Mouse (Mus musculus) lung, postnatal 4 days (tissue): ENCODE data around the gene Nisch.

Experiments used
- DNase-seq, 2 experiments: peaks; one replicate each; pipeline ENCODE4 v3.0.0; 2021

Nisch gene

DNA sequence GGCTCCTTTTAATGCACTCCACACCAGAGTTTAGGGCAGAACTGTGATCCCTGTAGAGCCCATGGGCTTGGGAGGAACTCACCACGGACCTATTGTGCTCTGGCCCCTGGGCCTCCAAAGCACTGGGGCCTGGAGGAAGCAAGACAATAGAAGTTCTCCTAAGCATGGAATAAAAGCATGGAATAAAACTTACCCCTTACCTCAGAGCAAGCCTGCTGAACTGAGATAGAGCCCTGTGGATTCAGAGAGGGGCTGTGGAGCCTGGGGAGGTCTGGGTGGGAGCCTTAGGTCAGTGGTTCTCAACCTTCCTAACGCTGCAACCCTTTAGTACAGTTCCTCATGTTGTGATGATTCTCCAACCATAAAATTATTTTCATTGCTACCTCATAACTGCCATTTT, at the start of gene Nisch:
TSS of gene Nisch (minus strand) at position 101 of the 400 bp plus-strand sequence.
- no peak for DNase-seq

DNA sequence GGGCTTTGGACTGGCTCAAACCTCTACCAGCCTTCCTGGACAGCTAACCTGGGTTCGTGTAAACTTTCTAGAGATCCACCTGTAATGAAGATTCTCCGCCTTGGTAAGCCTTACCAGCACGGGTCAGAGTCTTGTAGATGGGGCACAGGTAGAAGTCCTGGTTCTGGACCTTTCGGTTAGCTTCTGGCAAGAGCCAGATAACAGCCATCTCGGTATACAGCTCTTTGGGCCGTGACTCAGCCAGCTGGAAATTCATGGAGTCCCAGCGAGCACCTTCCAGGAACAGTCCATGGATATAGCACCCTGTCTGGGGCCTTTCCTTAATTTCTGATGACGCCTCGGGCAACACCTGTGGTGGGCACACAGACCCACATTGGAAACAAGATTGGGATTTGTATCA, 44.2 kb upstream of the Nisch start:
- DNase-seq: no peak

DNA sequence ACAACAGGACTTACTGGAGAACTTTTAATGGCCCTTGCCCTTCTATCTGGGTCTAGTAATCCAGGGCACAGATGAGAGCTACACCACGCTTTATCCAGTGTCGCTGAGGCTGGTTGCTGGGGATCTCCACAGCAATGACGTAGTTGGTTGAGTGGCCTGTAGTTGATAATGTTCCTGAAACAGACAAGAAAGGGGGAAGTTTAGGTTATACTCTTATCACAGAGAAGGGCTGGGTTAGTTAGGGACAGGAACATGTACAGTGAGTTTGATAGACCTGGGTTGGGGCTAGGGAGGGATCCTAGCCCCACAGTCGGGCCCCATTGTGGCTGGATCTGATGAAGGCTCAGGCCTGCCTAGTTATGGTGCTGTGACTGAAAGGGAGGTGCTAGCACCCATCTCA, 43.6 kb upstream of the Nisch start:
- no peak for DNase-seq

DNA sequence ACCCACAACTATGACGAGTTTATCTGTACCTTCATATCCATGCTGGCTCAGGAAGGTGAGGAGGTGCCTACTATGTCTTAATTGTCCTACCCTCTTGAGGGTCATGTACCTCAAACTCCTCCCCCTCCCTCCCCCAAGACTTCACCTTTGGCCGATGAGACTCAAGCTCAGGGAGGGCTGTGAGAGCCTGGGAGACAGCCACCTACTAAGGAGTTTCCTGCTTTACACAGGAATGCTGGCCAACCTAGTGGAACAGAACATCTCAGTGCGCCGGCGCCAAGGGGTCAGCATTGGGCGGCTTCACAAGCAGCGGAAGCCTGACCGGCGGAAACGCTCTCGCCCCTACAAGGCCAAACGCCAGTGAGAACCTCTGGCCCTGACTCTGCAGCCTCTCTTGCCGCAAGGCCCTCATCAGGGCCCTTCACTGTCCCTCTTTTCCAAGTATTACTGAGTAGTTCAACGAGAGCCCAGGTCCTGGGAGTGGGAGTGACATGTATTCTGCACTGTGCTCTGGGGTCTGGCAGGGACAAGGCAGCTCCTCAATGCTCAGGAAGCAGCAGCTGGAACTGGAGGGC, 41.8 kb upstream of the Nisch start:
- DNase-seq: no peak

DNA sequence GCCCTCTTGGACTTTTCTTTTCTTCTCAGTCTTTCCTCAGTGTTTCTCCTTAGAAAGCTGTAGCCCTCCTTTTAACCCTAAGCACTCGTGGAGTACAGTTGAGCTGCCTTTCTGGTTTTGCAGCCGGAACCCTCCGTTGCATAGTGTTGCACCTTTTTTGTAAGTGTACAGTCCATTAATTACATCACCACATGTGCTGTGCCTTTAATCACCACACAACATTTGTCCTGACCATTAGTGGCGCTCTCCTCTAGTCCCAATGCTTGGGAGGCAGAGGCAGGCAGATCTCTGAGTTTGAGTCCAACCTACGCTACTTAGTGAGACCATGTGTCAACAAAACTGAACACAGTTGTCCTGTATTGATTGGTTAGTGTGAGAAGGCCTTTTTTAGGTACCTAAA, 35.3 kb upstream of the Nisch start:
- DNase-seq: peak in 1 of 2 experiments; percentile 8

DNA sequence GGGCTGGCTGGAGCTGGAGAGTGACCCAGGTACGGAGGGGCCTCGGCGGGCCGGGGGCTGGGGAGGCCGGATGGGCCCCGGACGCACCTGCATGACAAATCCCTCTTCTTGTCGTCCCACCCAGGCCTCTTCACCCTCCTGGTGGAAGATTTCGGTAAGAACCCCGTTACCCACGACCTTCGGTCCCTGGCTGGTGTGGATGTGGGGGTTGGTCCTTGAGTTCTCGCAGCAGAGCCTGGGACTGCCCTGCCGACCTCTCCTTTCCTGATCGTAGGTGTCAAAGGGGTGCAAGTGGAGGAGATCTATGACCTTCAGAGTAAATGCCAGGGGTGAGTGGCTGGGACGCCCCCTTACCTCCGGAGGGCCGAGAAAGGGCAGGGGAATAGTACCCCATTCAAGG, 34.9 kb upstream of the Nisch start:
- DNase-seq: no peak

DNA sequence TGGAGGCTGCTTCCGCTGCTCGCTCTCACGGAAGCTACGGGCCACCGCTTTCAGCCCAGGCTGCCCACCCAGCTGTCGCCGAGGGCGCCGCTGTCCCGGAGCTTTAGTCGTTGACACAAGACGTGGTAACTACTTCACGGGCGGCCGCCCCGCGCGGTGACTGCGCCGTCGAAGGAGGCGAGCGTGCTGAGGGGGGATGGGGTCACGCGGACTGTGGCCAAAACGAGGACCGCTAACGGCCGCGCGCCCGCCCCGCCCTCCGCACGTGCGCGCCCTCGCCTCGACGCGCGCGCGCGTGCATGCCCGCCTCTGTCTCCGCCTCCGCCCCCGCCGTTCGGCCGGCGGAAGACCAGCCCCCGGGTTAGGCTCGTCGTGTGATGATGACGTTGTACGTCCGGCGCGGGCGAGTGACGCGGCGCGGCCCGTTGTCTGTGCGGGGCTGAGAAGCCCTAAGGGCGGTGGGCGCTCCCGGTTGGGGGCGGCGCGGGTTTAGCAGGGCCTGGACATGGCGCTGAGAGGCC, 34.4 kb upstream of the Nisch start, which contains the start of the genes Phf7 and Bap1:
TSS of gene Phf7 (minus strand) at position 234 of the 521 bp plus-strand sequence.
TSS of gene Bap1 (plus strand) at position 367 of the 521 bp plus-strand sequence.
- peak; percentile 97 for DNase-seq

DNA sequence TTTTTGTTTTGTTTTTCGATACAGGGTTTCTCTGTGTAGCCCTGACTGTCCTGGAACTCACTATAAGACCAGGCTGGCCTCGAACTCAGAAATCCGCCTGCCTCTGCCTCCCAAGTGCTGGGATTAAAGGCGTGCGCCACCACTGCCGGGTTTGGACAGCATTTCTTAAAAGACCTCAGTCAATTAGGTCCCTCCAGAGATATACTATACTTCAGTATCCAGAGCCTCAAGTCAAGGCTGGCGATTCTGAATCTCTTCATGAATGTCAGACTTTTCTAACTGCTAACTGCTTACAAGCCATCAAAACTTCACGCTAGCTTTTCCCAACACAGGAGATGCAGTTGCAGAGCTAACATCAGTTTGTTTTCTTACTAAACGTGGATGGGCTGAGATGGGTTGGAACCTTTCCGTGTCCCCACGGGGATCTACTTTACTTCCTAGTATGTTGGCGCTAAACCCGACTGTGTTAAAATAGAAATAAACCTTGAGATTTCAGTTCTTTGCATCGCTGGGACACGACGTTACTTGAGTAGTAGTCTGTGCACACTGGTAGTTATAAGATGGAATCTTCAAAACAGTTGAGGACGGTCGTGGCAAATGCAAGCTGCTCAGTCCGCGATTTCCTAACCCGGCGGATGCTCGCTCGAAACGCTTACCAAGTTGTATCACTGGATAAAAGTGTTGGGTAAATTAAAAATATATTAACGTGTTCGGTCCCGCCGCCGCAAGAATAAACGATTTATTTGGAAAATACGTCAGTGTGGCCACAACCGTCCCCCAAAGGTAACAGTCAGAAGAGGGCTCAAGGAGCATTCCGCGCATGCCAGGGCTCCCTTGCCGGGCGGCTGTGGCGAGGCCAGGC, 33.7 kb upstream of the Nisch start:
- peak in 1 of 2 experiments; percentile 13 for DNase-seq

DNA sequence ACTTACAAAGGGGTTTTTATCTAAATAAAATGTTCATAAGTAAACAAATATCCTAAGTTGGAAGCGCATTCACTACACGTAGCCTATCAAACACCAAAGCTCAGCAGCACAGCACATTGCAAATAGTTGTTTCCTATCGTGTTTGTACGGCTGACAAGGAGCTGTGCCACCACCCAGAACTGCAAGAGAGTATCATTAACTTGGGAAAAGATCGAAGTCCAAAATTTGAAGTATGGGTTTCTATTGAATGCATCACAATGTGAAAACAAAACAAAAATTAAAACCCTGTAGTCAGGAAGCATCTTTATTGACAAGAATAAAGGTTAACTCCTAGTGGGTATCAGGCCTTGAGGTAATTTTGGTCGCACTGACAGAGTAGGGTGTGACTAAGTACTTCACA, 31.6 kb upstream of the Nisch start:
- no peak for DNase-seq

DNA sequence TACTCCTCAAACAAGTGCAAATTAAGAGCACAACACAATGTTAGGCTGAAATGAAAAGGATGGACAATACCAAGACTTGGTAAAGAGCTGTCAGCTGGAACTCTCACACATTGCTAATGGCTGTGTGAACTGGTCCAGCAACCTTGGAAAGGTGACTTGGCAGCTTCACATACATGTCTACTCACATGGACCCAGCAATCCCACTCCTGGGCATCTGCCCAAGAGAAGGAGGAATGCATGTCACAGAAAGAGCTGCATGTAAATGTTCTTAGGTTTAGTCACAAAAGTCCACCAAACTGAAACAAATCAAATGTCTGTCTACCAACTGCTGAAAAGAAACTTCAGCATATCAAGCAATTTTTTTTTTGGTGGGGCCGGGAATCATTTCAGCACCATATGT, 29.2 kb upstream of the Nisch start:
- DNase-seq: peak in 1 of 2 experiments; percentile 8

DNA sequence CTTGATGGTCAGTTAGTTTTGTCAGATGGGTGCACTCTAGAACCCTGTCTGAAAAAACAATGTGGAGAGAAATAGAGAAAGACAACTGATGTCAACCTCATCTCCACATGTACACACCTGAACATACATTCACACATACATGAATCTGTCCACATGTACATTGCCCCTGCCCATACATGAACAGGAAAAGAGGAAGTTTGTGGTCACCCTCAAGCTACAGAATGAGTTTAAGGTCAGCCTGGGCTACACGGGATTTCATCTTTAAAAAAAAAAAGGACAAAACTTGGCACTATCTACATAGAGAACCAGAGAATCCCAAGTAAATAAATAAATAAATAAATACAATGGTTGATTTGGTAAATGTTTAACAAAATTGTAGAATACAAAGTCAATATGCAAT, 28.0 kb upstream of the Nisch start:
- no peak for DNase-seq

DNA sequence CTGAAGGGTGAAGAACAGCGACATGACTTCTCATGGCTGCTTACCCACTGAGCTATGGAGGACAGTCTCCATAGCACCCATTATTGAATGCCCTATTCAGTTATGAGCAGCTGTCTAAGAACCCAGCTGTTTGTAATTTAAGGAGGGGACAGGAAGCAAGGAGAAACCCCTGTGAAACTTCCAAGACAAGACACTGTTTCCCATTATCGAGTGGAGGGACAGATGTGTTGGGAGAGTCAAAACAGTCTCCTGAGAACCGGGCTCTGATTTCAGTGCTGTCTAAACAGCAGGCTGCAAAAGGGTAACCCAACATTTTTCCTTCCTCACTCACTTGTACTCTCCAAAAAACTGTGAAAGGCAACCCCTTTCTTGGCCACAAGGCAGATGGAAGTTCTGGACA, 23.8 kb upstream of the Nisch start:
- DNase-seq: peak in 1 of 2 experiments; percentile 13

DNA sequence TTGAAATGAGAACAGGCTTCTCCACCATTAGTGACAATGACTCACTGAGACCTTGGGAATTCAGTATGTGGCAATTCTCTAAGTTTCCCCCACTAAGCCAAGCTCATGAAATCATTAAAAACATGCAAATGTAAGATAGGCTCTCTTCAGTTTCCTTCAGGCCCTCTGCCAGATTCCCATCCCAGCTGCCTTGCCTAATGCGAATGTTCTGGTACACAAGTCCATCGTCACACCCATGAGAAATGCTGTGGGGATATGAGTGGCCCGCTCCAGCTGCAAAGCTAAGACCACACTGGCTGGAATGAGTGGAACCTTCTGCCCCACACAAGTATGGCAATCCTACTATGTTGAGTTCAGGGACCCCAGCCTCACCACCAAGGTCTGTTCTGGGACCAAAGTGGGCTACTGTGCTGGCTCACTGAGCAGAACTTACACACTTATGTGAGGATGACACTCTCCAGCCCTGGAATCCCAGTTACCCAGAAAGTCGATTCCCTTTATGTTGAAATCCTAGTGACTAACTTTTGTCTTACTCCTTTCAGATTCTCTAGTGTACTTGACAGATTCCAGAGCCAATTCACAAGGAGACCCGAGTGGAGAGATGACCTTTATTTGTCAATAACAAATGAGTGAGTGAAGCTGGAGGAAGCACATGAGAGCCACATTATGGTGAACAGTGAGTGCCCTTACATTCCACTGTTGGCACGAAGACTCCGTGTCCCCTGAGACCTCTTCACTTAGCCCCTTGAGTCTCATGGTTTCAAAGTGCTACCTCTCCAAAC, 20.5 kb upstream of the Nisch start:
- peak; percentile 66 to 83 for DNase-seq

DNA sequence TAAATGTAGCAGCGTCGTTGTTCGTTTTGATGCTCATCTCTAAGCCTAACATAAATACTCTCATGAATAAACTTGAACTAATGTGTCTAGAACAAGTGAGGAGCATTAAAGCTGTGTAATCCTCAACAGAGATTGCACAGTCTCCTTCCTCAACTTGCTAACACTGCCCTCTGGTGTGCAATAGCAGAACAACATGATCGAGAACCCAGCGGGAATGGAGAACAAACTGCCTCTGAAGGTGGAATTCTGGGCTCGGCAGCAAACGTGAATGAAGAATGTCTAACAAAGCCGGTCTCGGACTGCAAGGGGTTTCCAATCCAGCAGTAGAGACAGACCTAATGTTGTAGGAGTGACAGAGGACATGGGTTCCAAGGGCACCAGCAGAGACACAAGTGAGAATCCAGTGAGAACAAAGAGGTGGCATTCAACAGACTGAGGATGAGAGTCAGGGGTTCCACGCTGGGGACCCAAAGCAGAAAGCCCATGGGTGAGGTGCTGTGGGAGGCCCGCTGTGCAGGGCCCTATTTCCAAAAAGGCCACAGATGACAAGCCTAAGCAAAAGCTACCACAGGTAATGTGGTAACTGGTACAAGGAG, 17.3 kb upstream of the Nisch start:
- peak; percentile 68 to 89 for DNase-seq

DNA sequence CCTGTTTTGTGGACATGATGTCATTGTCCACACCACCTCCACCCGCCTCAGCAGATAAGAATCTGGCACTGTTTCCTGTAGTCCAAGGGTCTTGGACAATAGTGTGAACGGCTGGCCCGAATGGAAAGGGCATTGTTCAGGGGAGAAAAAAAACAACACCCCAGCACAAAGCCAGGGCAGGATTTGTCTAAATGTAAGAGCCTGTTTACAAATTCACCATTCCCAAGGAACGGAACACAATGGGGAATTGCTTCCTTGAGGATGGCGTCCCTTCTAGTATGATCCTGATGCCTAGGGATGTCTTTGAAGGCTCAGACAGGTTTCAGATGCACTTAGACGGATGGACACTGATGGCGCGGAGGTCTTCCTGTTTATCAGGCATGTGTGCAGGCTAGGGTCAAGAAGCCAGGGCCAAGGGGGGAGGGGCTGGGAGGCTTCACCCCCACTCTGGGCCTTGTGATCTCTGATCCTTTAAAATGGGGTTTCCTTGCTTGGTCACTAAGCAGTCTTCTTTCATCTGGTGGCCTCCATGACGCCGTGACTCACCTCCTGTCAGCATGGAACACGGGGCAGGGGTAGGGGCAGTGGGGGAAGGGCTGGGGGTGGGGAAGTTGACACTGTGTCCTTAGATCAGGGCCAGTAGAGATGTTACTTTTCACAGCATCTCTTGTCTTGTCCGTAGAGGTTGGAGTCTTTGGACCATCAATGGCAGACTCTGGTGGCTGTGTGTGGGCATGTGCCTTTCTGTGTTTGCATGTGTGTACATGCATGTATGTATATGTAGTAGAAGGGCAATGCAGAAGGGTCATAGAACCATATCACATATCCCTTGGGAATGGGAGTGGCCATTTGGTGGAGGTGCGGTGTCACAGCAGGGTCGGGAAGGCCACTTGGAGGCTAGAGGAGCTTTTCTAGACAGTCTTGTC, 16.6 kb upstream of the Nisch start:
- peak; percentile 65 to 83 for DNase-seq

DNA sequence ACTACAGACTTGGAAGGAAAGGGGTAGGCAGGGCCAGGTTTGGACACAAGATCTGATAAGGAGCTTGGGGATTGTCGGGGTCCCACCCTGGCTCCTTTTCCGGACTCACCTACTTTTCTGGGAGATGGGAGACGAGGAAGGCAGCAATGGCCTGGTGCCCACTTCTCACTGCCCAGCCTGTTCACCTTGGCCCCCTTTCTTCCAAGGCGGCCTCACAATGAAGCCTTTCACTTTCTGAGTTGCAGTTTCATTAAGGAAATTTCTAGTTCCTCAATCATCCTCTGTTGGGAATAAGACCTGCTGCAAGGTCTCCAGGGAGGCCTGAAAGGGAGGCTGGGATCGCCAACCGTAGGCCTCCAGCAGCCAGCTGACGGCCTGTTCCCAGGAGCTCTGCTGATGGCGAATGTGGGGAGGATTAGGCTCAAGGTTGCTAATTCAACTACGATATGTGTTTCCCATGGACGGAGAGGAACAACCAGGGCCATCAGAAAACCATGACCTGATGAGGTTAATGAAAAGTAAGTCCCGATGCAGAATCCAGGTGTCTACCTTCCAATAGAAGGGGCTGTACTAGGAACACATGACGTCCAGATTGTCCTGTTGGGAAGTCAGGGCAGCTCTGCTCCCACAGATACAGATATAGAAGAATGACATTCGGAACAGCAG, 15.8 kb upstream of the Nisch start:
- DNase-seq: peak; percentile 32 to 40

DNA sequence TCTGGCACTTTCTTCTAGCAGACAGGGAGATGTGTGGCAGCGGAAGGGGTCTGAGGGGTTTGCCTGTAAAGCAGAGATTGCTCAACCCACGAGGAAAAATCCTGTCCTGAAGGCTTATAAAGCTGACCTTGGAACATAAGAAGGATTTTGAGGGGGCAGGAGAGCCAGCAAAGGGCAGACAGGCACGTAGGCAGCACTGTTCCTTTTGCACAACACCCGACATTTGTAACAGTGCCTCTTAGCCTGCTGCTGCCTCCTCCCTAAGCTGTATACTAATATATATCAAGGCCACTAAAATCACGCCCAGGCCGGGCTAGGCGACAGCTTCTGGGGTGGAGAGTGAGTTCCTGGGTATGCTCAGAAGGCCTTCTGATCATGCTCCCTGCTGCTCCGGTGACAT, 13.7 kb upstream of the Nisch start:
- DNase-seq: peak in 1 of 2 experiments; percentile 28

DNA sequence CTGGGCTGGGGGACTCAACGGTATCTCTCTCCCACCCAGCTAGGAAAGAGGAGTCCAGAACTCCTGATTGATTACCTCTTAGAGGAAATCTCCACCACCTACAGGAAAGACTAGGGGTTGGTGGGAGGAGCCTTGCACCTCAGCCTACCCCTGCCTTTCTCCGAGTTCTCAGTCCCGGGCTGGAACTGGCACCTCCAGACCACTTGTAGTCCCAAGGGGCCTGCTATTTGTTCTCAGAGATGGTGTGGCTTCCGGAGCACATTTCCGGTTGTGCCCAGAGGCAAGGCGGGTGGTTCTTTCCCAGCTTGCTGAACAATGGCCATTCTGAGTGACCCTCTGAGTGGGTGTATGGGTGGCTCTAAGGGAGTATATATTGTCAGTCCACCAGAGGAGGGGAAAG, 11.5 kb upstream of the Nisch start:
- DNase-seq: peak; percentile 68 to 82

DNA sequence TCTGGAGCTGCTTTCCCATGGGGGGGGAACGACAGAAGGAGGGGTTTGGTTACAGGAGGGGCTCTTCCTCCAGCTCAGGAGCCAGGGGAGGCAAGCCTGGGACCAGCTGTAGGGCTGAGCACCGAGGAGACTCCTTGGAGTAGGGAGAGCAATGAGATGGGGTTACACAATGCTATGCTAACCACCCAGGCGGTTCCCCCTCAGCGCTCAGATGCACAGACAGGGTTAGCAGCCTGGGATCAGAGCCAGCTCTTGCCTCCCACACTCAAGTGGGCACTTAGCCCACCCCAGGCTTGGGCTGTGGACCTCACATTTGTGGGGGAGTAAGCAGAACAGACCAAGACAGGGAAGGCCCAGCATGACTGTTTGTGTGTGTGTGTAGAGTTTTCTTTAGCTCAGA, 10.2 kb upstream of the Nisch start:
- DNase-seq: peak; percentile 76 to 90

DNA sequence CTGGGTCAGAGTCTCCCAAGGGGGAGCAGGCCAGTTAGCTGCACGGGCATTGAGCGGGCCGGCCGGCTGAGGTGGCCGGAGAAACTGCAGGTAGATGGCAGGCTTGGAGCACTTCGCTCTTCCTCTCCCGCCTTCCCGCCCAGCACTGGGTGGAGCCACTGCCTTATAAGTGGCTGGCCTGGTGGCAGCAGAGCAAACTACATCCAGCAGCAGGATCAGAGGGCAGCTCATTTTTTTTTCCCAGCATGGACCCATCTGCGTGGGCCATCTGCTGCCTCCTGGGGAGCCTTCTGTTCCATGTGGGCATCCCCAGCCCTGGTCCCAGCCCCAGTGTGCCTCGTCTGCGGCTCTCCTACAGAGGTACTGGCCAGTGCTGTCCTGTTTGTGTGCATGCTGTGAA, 920 bp upstream of the Nisch start, which contains the start of gene Sema3g:
TSS of gene Sema3g (plus strand) at position 195 of the 400 bp plus-strand sequence.
- peak; percentile 88 to 91 for DNase-seq
